30 mouse cellular contexts compared by ENCODE assay signal in genomic region chr5:126954189-126954588, GRCm38 (mm10).
"Had no signal": no experiment of that assay in that cellular context is flagged by ENCODE, and none has a peak within 500 bp of the region (broad histone marks: within the 10 kb centered on the region; RNA-seq: fewer than 3 reads in every experiment).

No protein-coding gene starts in this region.

- H3K9ac ChIP-seq: limb, embryonic 12.5 days; limb, embryonic 13.5 days; limb, embryonic 15.5 days; liver, embryonic 13.5 days; liver, embryonic 14.5 days; liver, embryonic 15.5 days; lung, embryonic 14.5 days; lung, embryonic 15.5 days; midbrain, embryonic 12.5 days; midbrain, embryonic 13.5 days; midbrain, embryonic 15.5 days; neural tube, embryonic 12.5 days had no signal

- H3K4me2 ChIP-seq: limb, embryonic 12.5 days; limb, embryonic 13.5 days; limb, embryonic 15.5 days; liver, embryonic 13.5 days; liver, embryonic 15.5 days; lung, embryonic 14.5 days; lung, embryonic 15.5 days; midbrain, embryonic 11.5 days; midbrain, embryonic 12.5 days; midbrain, embryonic 13.5 days; midbrain, embryonic 15.5 days; neural tube, embryonic 12.5 days had no signal

- H3K27ac ChIP-seq: left cerebral cortex, adult 2 months; limb, embryonic 10.5 days; limb, embryonic 12.5 days; limb, embryonic 13.5 days; limb, embryonic 15.5 days; liver, embryonic 13.5 days; liver, embryonic 14.5 days; liver, embryonic 15.5 days; lung, embryonic 15.5 days; macrophage; midbrain, embryonic 10.5 days; midbrain, embryonic 12.5 days; midbrain, embryonic 13.5 days; midbrain, embryonic 15.5 days; neural tube, embryonic 12.5 days had no signal

- H3K27me3 ChIP-seq: limb, embryonic 12.5 days; limb, embryonic 13.5 days; limb, embryonic 15.5 days; liver, embryonic 13.5 days; liver, embryonic 15.5 days; lung, embryonic 15.5 days; megakaryocyte, embryonic 14.5 days; midbrain, embryonic 12.5 days; midbrain, embryonic 13.5 days; midbrain, embryonic 15.5 days; neural tube, embryonic 12.5 days had no signal

- ATAC-seq: lung, postnatal 0 days; midbrain, embryonic 13.5 days; midbrain, embryonic 15.5 days; midbrain, embryonic 16.5 days had no signal

- H3K4me3 ChIP-seq: left cerebral cortex, adult 2 months; limb, embryonic 10.5 days; limb, embryonic 12.5 days; limb, embryonic 13.5 days; limb, embryonic 15.5 days; liver, embryonic 13.5 days; liver, embryonic 15.5 days; lung, embryonic 15.5 days; megakaryocyte, embryonic 14.5 days; midbrain, embryonic 10.5 days; midbrain, embryonic 12.5 days; midbrain, embryonic 13.5 days; midbrain, embryonic 15.5 days; myocyte; neural tube, embryonic 12.5 days had no signal

- H3K9me3 ChIP-seq: limb, embryonic 10.5 days; limb, embryonic 12.5 days; limb, embryonic 13.5 days; limb, embryonic 15.5 days; lung, embryonic 15.5 days; midbrain, embryonic 10.5 days; midbrain, embryonic 12.5 days; midbrain, embryonic 13.5 days; midbrain, embryonic 15.5 days; neural tube, embryonic 12.5 days had no signal

- DNase-seq: layer of hippocampus, postnatal 36 days; left cerebral cortex, postnatal 4 days; liver, embryonic 13.5 days; lung, adult 18-20 months; lung, adult 2 months; lung, embryonic 14.5 days; lung, postnatal 10 days; lung, postnatal 14 days; lung, postnatal 36 days; lung, postnatal 4 days; midbrain, embryonic 14.5 days had no signal

- H3K36me3 ChIP-seq: limb, embryonic 10.5 days; limb, embryonic 12.5 days; limb, embryonic 13.5 days; limb, embryonic 15.5 days; liver, embryonic 13.5 days; liver, embryonic 15.5 days; lung, embryonic 15.5 days; midbrain, embryonic 10.5 days; midbrain, embryonic 12.5 days; midbrain, embryonic 13.5 days; midbrain, embryonic 15.5 days; neural tube, embryonic 12.5 days had no signal

- H3K4me1 ChIP-seq: limb, embryonic 10.5 days; limb, embryonic 12.5 days; limb, embryonic 13.5 days; limb, embryonic 15.5 days; liver, embryonic 13.5 days; liver, embryonic 15.5 days; lung, embryonic 15.5 days; megakaryocyte, embryonic 14.5 days; midbrain, embryonic 10.5 days; midbrain, embryonic 12.5 days; midbrain, embryonic 13.5 days; midbrain, embryonic 15.5 days; neural tube, embryonic 12.5 days had no signal
